Mouse (Mus musculus) 3134 (cell line): ENCODE data around the gene Spsb1.

Source experiments
- DNase-seq: peaks from one replicate; pipeline ENCODE4 v3.0.0-alpha.2; 2011; ENCODE audit warnings: low spot score; ENCODE audit not compliant: insufficient read length; ENCODE audit errors: extremely low read depth

The Spsb1 gene

GRCm38 (mm10) chr4:149986671-149987417 lies 32.0 kb upstream of the Spsb1 start:
- DNase-seq = no peak

- no peak for DNase-seq
Observed at GRCm38 (mm10) chr4:149983921-149984645, 29.2 kb upstream of the Spsb1 start.

- DNase-seq = no peak
Observed at GRCm38 (mm10) chr4:149982154-149982553, 27.3 kb upstream of the Spsb1 start.

- peak; percentile 82 for DNase-seq
Observed at GRCm38 (mm10) chr4:149979819-149980308, 25.0 kb upstream of the Spsb1 start.

GRCm38 (mm10) chr4:149978820-149979219 lies 24.0 kb upstream of the Spsb1 start:
- DNase-seq = no peak

GRCm38 (mm10) chr4:149977801-149978544 lies 23.1 kb upstream of the Spsb1 start:
- no peak for DNase-seq

- DNase-seq = no peak
Observed at GRCm38 (mm10) chr4:149977181-149977580, 22.3 kb upstream of the Spsb1 start.

GRCm38 (mm10) chr4:149975730-149976254 lies 20.9 kb upstream of the Spsb1 start:
- DNase-seq = no peak

GRCm38 (mm10) chr4:149975291-149975690 lies 20.4 kb upstream of the Spsb1 start:
- DNase-seq = no peak

- DNase-seq = no peak
Observed at GRCm38 (mm10) chr4:149971393-149971792, 16.6 kb upstream of the Spsb1 start.

GRCm38 (mm10) chr4:149968526-149968925 lies 13.7 kb upstream of the Spsb1 start:
- no peak for DNase-seq

- DNase-seq = no peak
Observed at GRCm38 (mm10) chr4:149966963-149967362, 12.1 kb upstream of the Spsb1 start.

GRCm38 (mm10) chr4:149966252-149966651 lies 11.4 kb upstream of the Spsb1 start:
- DNase-seq = peak; percentile 43

- no peak for DNase-seq
Observed at GRCm38 (mm10) chr4:149965672-149966071, 10.8 kb upstream of the Spsb1 start.

GRCm38 (mm10) chr4:149965242-149965641 lies 10.4 kb upstream of the Spsb1 start:
- DNase-seq = no peak

GRCm38 (mm10) chr4:149964770-149965169 lies 9.9 kb upstream of the Spsb1 start:
- no peak for DNase-seq

- DNase-seq = no peak
Observed at GRCm38 (mm10) chr4:149964285-149964684, 9.4 kb upstream of the Spsb1 start.

GRCm38 (mm10) chr4:149960391-149960790 lies 5.5 kb upstream of the Spsb1 start:
- DNase-seq = no peak

- no peak for DNase-seq
Observed at GRCm38 (mm10) chr4:149959816-149960215, 5.0 kb upstream of the Spsb1 start.

GRCm38 (mm10) chr4:149958566-149958965 lies 3.7 kb upstream of the Spsb1 start:
- DNase-seq = no peak

- DNase-seq = no peak
Observed at GRCm38 (mm10) chr4:149956048-149956447, 1.2 kb upstream of the Spsb1 start.
